Mouse (Mus musculus) neural tube, embryonic 11.5 days (tissue): ENCODE measurements around the gene Syndig1. TPM values are rescaled to one million over a fixed set of nuclear protein-coding genes. Genes with fewer than 3 reads are reported as not detected.

ENCODE experiments used
- ATAC-seq: fragments of 200-750 bp; cut with Nextera tagmentation; 2 replicates; pipeline ENCODE4 v1.8.0; 2017; ENCODE audit warnings: moderate number of reproducible peaks, mild to moderate bottlenecking, moderate TSS enrichment, moderate library complexity; ENCODE audit not compliant: insufficient read depth, low FRiP score, low TSS enrichment
- DNase-seq: peaks from one replicate; pipeline ENCODE4 v3.0.0-alpha.2; 2015; ENCODE audit warnings: low spot score
- H3K27ac ChIP-seq: fragments of 300-500 bp; sonication (generic); 2 replicates; pipeline ENCODE4 v1.5.1; 2014; ENCODE audit warnings: low read depth, mild to moderate bottlenecking, low read length
- H3K27me3 ChIP-seq: fragments of 300-500 bp; sonication (generic); 2 replicates; pipeline ENCODE4 v1.6.1; 2014; ENCODE audit warnings: mild to moderate bottlenecking, low read length, mixed read lengths; ENCODE audit not compliant: control insufficient read depth, insufficient read depth
- H3K36me3 ChIP-seq: fragments of 300-500 bp; sonication (generic); 2 replicates; pipeline ENCODE4 v1.6.1; 2014; ENCODE audit warnings: mild to moderate bottlenecking, low read length, moderate library complexity, mixed read lengths; ENCODE audit not compliant: control insufficient read depth, insufficient read depth
- H3K4me1 ChIP-seq: fragments of 300-500 bp; sonication (generic); 2 replicates; pipeline ENCODE4 v1.6.1; 2014; ENCODE audit warnings: low read length, mixed read lengths; ENCODE audit not compliant: control insufficient read depth, insufficient read depth
- H3K4me2 ChIP-seq: fragments of 300-500 bp; sonication (generic); 2 replicates; pipeline ENCODE4 v1.6.1; 2014; ENCODE audit warnings: low read depth, mild to moderate bottlenecking, moderate library complexity
- H3K4me3 ChIP-seq: fragments of 300-500 bp; sonication (generic); 2 replicates; pipeline ENCODE4 v1.5.1; 2014; ENCODE audit warnings: low read depth, low read length
- H3K9ac ChIP-seq: fragments of 300-500 bp; sonication (generic); 2 replicates; pipeline ENCODE4 v1.6.1; 2014; ENCODE audit warnings: mild to moderate bottlenecking, low read length
- H3K9me3 ChIP-seq: fragments of 300-500 bp; sonication (generic); 2 replicates; pipeline ENCODE4 v1.6.1; 2016; ENCODE audit warnings: low read length; ENCODE audit not compliant: control insufficient read depth
- WGBS: fragments of 180-500 bp; shearing (Covaris S2); extraction: QIAGEN DNeasy Blood & Tissue Kit; methylation state at CpG from one replicate; pipeline ENCODE4 v1.1.7; 2014; 5-methylcytosine and 5-hydroxymethylcytosine counted together
- polyA plus RNA-seq: library from polyadenylated mRNA; unstranded; fragments of >200 nt; fragmentation: Nextera tagmentation; extraction: Ambion mirVana; gene quantifications from 2 replicates; pipeline ENCODE4 v1.2.1, GENCODE M21; 2014

Gene Syndig1
- polyA plus RNA-seq, 1 experiment from 2014 or later: 7.2 TPM

- Histone ChIP-seq H3K4me3 (peak within 1 kb of the TSS; percentile 57), H3K27me3 (peaks cover 25% of the 10 kb centered on the region), H3K27ac (no peak within 1 kb of the TSS), H3K9me3 (no peaks in the 10 kb centered on the region), H3K9ac (peak within 1 kb of the TSS; percentile 67), H3K4me2 (peak within 1 kb of the TSS; percentile 94), H3K4me1 (0 out of 2 replicates have a peak, but pooled peaks cover 3% of the 10 kb centered on the region), H3K36me3 (no peaks in the 10 kb centered on the region)
- ATAC-seq (peak; percentile 89), DNase-seq (peak; percentile 82)
- WGBS: under 1% methylated on average over 75 of the region's 82 CpGs
These were observed 1.8 kb downstream of the Syndig1 start, which contains the start of gene C530025M09Rik for GRCm38 (mm10) chr2:149830536-149831458. C530025M09Rik (minus strand) TSS chr2:149831213.

GRCm38 (mm10) chr2:149831459-149832245, 2.6 kb downstream of the Syndig1 start:
- Histone ChIP-seq H3K27me3 (peaks cover 25% of the 10 kb centered on the region), H3K4me1 (0 out of 2 replicates have a peak, but pooled peaks cover 3% of the 10 kb centered on the region), H3K9me3 (no peaks in the 10 kb centered on the region), H3K4me2 (peak overlapping the region; percentile 94), H3K9ac (0 out of 2 replicates have a peak overlapping the region, but pooled peaks have one; percentile 67), H3K36me3 (no peaks in the 10 kb centered on the region), H3K4me3 (peak overlapping the region; percentile 57), H3K27ac (no peak overlapping the region)
- DNase-seq: peak; percentile 45
- WGBS: 1% methylated on average over 29 of the region's 29 CpGs
- ATAC-seq: no peak

GRCm38 (mm10) chr2:149832301-149832700, 3.3 kb downstream of the Syndig1 start:
- Histone ChIP-seq H3K27ac (no peak overlapping the region), H3K4me1 (0 out of 2 replicates have a peak, but pooled peaks cover 3% of the 10 kb centered on the region), H3K9me3 (no peaks in the 10 kb centered on the region), H3K4me2 (peak overlapping the region; percentile 94), H3K4me3 (no peak overlapping the region; the same call in 1 of the 2 replicates), H3K36me3 (no peaks in the 10 kb centered on the region), H3K27me3 (peaks cover 25% of the 10 kb centered on the region), H3K9ac (no peak overlapping the region)
- DNase-seq (no peak), ATAC-seq (no peak)
- WGBS: 9% methylated on average over 5 of the region's 5 CpGs

GRCm38 (mm10) chr2:149835091-149835490, 6.1 kb downstream of the Syndig1 start:
- no peak overlapping the region for H3K9ac ChIP-seq
- no peak for ATAC-seq

GRCm38 (mm10) chr2:149836471-149837135, 7.6 kb downstream of the Syndig1 start:
- no peaks in the 10 kb centered on the region for H3K36me3 ChIP-seq
- no peak overlapping the region for H3K27ac ChIP-seq
- H3K27me3 ChIP-seq: peaks cover 13% of the 10 kb centered on the region
- no peak for ATAC-seq
- no peak overlapping the region for H3K4me3 ChIP-seq
- no peak for DNase-seq
- no peaks in the 10 kb centered on the region for H3K9me3 ChIP-seq
- 77% methylated on average over 2 of the region's 2 CpGs for WGBS
- no peak overlapping the region for H3K9ac ChIP-seq
- no peak overlapping the region for H3K4me2 ChIP-seq
- H3K4me1 ChIP-seq: 0 out of 2 replicates have a peak, but pooled peaks cover 3% of the 10 kb centered on the region

More at GRCm38 (mm10) chr2:149835091-149835490, 6.1 kb downstream of the Syndig1 start:
- Histone ChIP-seq H3K36me3 (no peaks in the 10 kb centered on the region), H3K4me1 (0 out of 2 replicates have a peak, but pooled peaks cover 3% of the 10 kb centered on the region), H3K4me2 (no peak overlapping the region), H3K27ac (no peak overlapping the region), H3K9me3 (no peaks in the 10 kb centered on the region), H3K27me3 (peaks cover 18% of the 10 kb centered on the region), H3K4me3 (no peak overlapping the region)
- DNase-seq: no peak
- WGBS: 91% methylated on average over 1 of the region's 1 CpGs

GRCm38 (mm10) chr2:149839666-149840065, 10.7 kb downstream of the Syndig1 start:
- 68% methylated on average over 2 of the region's 2 CpGs for WGBS
- H3K4me1 ChIP-seq: no peaks in the 10 kb centered on the region
- no peak overlapping the region for H3K4me2 ChIP-seq
- H3K9ac ChIP-seq: no peak overlapping the region
- no peaks in the 10 kb centered on the region for H3K27me3 ChIP-seq
- DNase-seq (no peak), ATAC-seq (no peak)
- H3K4me3 ChIP-seq: no peak overlapping the region
- H3K36me3 ChIP-seq: no peaks in the 10 kb centered on the region
- no peak overlapping the region for H3K27ac ChIP-seq
- H3K9me3 ChIP-seq: no peaks in the 10 kb centered on the region

GRCm38 (mm10) chr2:149844575-149844974, 15.6 kb downstream of the Syndig1 start:
- H3K4me3 ChIP-seq: no peak overlapping the region
- no peak overlapping the region for H3K27ac ChIP-seq
- H3K27me3 ChIP-seq: no peaks in the 10 kb centered on the region
- H3K4me1 ChIP-seq: no peaks in the 10 kb centered on the region
- H3K36me3 ChIP-seq: no peaks in the 10 kb centered on the region
- WGBS: 79% methylated on average over 2 of the region's 2 CpGs
- ATAC-seq: no peak
- no peak for DNase-seq
- no peak overlapping the region for H3K4me2 ChIP-seq
- no peak overlapping the region for H3K9ac ChIP-seq
- H3K9me3 ChIP-seq: no peaks in the 10 kb centered on the region

- 66% methylated on average over 4 of the region's 4 CpGs for WGBS
- DNase-seq (no peak), ATAC-seq (no peak)
- no peaks in the 10 kb centered on the region for H3K27me3 ChIP-seq
- no peaks in the 10 kb centered on the region for H3K36me3 ChIP-seq
- H3K4me3 ChIP-seq: no peak overlapping the region
- H3K27ac ChIP-seq: no peak overlapping the region
- no peak overlapping the region for H3K4me2 ChIP-seq
- no peaks in the 10 kb centered on the region for H3K4me1 ChIP-seq
- no peaks in the 10 kb centered on the region for H3K9me3 ChIP-seq
- no peak overlapping the region for H3K9ac ChIP-seq
These were observed 19.8 kb downstream of the Syndig1 start for GRCm38 (mm10) chr2:149848778-149849177.
